15 mouse cellular contexts compared by ENCODE assay signal in genomic region chr6:29620840-29621543, GRCm38 (mm10). TPM values are rescaled to one million over a fixed set of nuclear protein-coding genes. Genes with fewer than 3 reads are reported as not detected.
DNase-seq lines count a peak whose midpoint lies in the region; ATAC-seq and TF ChIP-seq lines count a peak whose summit lies in the region.
"Had no signal": no experiment of that assay in that cellular context is flagged by ENCODE, and none has a peak within 500 bp of the region (broad histone marks: within the 10 kb centered on the region; RNA-seq: fewer than 3 reads in every experiment).

No protein-coding gene starts in this region.

- TF ChIP-seq EP300 in liver, postnatal 0 days (IDR thresholded peaks at IDR 0.05; ENCODE audit: low read depth): no peak

- TF ChIP-seq CTCF in liver, postnatal 0 days (IDR thresholded peaks at IDR 0.05; ENCODE audit: low read depth): no peak

- no peaks in the 10 kb centered on the region for H3K4me1 ChIP-seq in heart, embryonic 12.5 days (replicated peaks)
- H3K4me1 ChIP-seq in liver, postnatal 0 days (ENCODE audit: insufficient read depth): no peaks in the 10 kb centered on the region
- H3K4me1 ChIP-seq: intestine, embryonic 15.5 days; midbrain, embryonic 15.5 days; neural tube, embryonic 12.5 days had no signal

- DNase-seq in heart, postnatal 4 days: no peak
- DNase-seq in MN1 (ENCODE audit: low spot score): peak; percentile 19
- no peak for DNase-seq in liver, postnatal 0 days
- peak; percentile 73 for DNase-seq in lung, postnatal 36 days
- no peak for DNase-seq in cerebellum, postnatal 4 days (ENCODE audit: low spot score in 2 of 2)
- no peak for DNase-seq in cerebellum, postnatal 14 days
- no peak for DNase-seq in right cerebral cortex, adult 18-20 months
- DNase-seq: cerebellum, postnatal 25 days; heart, postnatal 36 days; left cerebral cortex, postnatal 4 days had no signal

- H3K4me3 ChIP-seq in heart, embryonic 12.5 days: no peak overlapping the region
- no peak overlapping the region for H3K4me3 ChIP-seq in liver, postnatal 0 days (ENCODE audit: low read depth, low read length)
- H3K4me3 ChIP-seq: intestine, embryonic 15.5 days; midbrain, embryonic 15.5 days; neural tube, embryonic 12.5 days had no signal

- no peak overlapping the region for H3K9ac ChIP-seq in heart, embryonic 12.5 days
- no peak overlapping the region for H3K9ac ChIP-seq in liver, postnatal 0 days (replicated peaks)
- H3K9ac ChIP-seq: intestine, embryonic 15.5 days; midbrain, embryonic 15.5 days; neural tube, embryonic 12.5 days had no signal

- peaks cover 15% of the 10 kb centered on the region for H3K27me3 ChIP-seq in heart, embryonic 12.5 days (replicated peaks)
- no peaks in the 10 kb centered on the region for H3K27me3 ChIP-seq in liver, postnatal 0 days (ENCODE audit: insufficient read depth, low read length)
- H3K27me3 ChIP-seq: intestine, embryonic 15.5 days; neural tube, embryonic 12.5 days had no signal

- peak overlapping the region; percentile 8; the same call in 1 of the 2 replicates for H3K4me2 ChIP-seq in heart, embryonic 12.5 days
- H3K4me2 ChIP-seq in liver, postnatal 0 days (ENCODE audit: low read depth, low read length): peak overlapping the region; percentile 47
- H3K4me2 ChIP-seq: intestine, embryonic 15.5 days; midbrain, embryonic 15.5 days; neural tube, embryonic 12.5 days had no signal

- H3K36me3 ChIP-seq in heart, embryonic 12.5 days: no peaks in the 10 kb centered on the region
- H3K36me3 ChIP-seq in liver, postnatal 0 days (replicated peaks; ENCODE audit: insufficient read depth, low read length): no peaks in the 10 kb centered on the region
- H3K36me3 ChIP-seq: intestine, embryonic 15.5 days; midbrain, embryonic 15.5 days; neural tube, embryonic 12.5 days had no signal

- H3K9me3 ChIP-seq in heart, embryonic 12.5 days (replicated peaks): no peaks in the 10 kb centered on the region; the same call in 1 of the 2 replicates
- no peaks in the 10 kb centered on the region for H3K9me3 ChIP-seq in liver, postnatal 0 days (ENCODE audit: low read length)
- H3K9me3 ChIP-seq: intestine, embryonic 15.5 days; midbrain, embryonic 15.5 days; neural tube, embryonic 12.5 days had no signal

- no peak for ATAC-seq in heart, embryonic 12.5 days (ENCODE audit: insufficient number of reproducible peaks, low FRiP score)
- no peak for ATAC-seq in liver, postnatal 0 days
- ATAC-seq: intestine, embryonic 15.5 days; midbrain, embryonic 15.5 days had no signal

- no peak overlapping the region for H3K27ac ChIP-seq in heart, embryonic 12.5 days (ENCODE audit: poor library complexity, severe bottlenecking)
- no peak overlapping the region for H3K27ac ChIP-seq in liver, postnatal 0 days (ENCODE audit: low read depth)
- H3K27ac ChIP-seq: intestine, embryonic 15.5 days; kidney, postnatal 0 days; midbrain, embryonic 15.5 days; neural tube, embryonic 12.5 days had no signal

- WGBS in heart, embryonic 12.5 days: 49% methylated on average over 17 of the region's 17 CpGs
- WGBS in liver, postnatal 0 days (ENCODE audit: insufficient replicate concordance): 55% methylated on average over 17 of the region's 17 CpGs

RNA-seq across cellular contexts. Expression of gene Tnpo3, which starts 11.3 kb away (rescaled TPM):
- polyA plus RNA-seq in heart, embryonic 12.5 days (2016; fragmentation: Nextera tagmentation; extraction: Ambion mirVana): 71.6 and 73.4 TPM in 2 replicates
- 10 to 100 TPM; 52.2 to 54.6 TPM for total RNA-seq in heart, postnatal 4 days (2021)
- polyA plus RNA-seq in liver, postnatal 0 days (2015; fragmentation: Nextera tagmentation; extraction: Ambion mirVana): 18.2 and 20.4 TPM in 2 replicates

Comparison
In these comparisons a context has a peak if more than half of its experiments do, and no peak if none do; other contexts are left out.
1. DNase-seq: peak in MN1 (single experiment) and lung, postnatal 36 days (single experiment); none in heart, postnatal 4 days (single experiment), liver, postnatal 0 days (single experiment), cerebellum, postnatal 4 days (0 of 2), cerebellum, postnatal 14 days (0 of 2) and right cerebral cortex, adult 18-20 months (single experiment).